Mouse (Mus musculus) left cerebral cortex, adult 11 months (tissue): ENCODE data around the gene Gm11037.

Experiments used
- DNase-seq: peaks from one replicate; pipeline ENCODE4 v3.0.0; 2022; ENCODE audit warnings: low spot score

The Gm11037 gene

DNA sequence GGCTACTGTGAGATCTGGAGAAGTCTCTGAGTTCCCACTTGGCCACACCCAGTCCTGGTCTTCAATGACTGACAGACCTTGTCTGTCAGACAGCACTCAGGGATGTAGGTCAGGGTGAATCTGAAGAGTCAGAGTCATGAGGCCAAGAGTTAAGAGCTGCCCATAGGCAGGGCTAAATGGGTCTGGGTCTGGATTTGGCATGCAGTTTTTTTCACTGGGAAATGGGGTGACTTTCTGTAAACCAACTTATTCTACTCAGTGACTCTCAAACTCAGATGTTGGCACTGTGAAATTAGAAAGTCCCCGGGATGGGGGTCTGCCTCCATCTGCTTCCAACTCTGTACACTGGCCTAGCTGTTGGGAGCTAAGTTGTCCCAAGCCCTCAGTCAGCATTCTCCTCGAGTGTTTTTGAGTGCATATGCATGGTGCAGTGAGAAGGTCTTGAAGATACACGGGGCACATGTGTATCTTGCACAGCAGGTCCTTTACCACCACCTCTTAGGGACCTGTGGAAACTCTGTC is 4.6 kb upstream of the Gm11037 start:
- DNase-seq: no peak

DNA sequence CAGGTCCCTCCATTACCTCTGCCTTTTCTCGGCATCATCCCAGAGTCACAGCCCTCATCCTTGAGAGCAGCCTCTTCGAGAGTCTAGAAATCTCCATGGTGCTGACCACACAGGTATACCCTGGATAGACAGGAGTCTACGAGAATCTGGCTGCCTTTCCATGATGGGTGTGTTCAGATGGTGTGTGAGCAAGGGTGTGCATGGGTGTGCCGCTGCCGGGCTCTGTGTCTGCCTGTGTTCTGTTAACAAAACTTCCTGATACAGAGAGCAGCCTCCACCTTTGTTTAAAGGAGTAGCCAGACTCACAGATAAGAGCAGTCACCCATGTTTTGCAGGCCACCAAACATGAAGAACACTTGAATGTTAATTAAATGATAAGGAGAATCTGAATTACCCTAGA is 3.5 kb upstream of the Gm11037 start:
- no peak for DNase-seq

DNA sequence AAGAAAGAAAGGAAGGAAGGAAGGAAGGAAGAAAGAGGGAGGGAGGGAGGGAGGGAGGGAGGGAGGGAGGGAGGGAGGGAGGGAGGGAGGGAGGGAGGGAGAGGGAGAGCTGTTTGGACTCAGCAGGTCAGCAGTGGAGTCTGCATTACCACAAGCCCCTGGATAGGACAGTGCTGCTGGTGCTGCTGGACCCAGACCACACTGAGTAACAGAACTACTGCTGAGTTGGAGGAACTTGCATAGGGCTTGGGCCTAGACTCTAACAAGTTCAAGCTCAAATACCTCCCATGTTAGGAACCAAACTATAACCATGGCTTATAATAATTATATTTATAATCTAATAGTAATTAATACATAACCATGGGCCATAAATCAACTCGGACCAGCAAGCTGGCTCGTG is 2.4 kb upstream of the Gm11037 start:
- no peak for DNase-seq

DNA sequence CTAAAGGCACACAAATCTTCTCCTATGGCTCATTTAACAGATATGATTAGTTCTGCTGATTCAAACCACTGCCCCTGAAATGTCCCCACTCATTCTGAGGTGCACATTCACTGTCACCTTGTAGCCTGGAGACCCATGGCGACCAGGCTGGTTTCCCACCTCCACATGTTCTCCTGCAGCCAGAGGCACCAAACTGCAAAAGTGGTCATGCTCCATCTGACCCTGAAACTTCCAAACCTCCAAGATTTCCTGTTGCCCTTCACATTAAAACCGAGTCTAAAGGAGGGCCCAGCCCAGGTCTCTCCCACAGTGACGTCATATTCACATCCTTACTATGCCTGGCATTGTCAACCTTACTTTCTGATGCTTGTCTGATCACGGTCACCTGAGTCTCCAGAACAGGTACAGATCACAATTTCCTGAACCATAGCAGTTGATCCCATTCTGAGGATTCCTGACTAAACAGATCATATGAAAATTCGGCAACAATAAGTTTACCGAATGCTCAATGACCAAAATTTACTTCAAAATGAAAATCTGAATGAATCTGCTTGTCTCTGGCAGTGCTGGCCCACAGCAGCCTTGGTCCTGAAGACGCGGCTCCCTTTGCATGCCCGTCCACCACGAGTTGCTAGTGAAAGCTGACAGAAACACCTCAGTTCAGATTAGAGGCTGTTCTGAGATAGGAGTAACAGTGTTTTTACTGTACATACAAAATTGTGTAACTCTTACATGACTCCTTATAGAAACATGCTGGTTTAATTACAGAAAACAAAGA is 997 bp upstream of the Gm11037 start:
- DNase-seq: no peak

DNA sequence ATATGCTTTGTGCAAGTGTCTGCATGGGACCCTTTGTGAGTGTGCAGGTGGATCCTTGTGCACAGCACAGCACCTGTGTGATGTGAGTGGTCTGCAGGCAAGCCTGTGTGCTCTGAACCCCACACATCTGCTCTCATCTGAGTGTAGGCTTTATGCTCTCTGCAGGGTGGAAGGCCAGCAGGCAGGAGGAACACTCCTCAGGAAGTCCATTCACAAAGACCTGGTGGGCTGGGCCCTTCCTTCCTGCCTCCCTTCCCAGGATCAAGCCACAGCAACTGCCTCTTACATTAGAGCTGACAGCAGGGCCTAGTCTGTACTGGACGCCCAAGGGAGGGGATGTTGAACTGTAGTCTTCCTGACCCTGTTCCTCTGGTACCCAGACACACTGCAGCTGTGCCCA is 1.1 kb downstream of the Gm11037 start:
- no peak for DNase-seq

DNA sequence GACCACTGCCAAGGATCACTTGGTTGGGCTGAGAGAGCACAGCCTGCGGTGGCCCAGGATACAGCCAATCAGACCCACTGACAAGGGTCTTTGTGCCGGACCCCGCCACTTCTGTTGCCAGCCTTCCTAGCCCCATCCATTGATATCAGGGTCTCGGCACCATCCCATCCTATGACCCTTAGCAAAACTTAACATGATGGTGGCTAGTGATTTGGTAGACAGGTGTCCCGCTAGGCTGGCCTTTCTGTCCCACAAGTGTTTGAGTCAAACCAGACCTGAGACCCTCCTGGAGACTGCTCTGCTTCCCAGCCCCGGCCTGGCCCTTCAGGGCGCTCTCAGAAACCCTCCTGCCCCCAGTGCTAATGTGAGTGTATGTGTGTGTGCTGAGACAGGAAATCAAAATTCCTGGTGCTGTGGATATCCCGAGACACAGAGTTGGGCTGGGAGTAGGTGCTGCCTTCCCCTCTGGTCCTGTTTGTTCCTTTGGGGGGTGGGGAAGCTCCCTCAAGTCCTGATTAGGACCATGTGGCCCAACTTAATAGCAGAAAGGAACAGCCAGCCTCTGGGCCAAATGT is 1.6 kb downstream of the Gm11037 start:
- no peak for DNase-seq

DNA sequence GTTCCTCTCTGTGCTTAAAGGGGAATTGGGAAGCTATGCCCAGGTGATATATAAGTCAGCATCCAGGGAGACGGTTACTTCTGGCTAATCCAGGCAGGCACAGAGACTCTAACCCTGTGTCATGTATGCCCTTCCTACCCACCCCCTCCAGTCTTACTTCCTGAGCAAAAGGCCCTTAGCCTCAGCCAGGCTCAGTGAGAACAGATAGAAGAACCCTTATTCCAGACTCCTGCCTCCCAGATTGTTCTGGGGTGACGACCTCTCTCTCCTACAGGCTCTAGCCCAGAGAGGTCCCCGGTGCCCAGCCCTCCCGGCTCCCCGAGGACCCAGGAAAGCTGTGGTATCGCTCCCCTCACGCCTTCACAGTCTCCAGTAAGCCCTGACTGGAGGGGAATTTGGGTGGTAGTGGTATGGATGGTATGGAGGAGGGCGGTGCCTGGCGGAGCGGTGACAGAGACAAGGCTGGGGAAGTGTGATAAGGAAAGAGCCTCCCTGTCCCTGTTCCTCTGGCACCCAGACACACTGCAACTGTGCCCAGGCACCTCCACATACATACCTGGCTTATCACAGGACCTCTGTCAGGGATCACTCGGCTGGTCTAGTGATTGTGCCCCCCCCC is 2.3 kb downstream of the Gm11037 start:
- no peak for DNase-seq

DNA sequence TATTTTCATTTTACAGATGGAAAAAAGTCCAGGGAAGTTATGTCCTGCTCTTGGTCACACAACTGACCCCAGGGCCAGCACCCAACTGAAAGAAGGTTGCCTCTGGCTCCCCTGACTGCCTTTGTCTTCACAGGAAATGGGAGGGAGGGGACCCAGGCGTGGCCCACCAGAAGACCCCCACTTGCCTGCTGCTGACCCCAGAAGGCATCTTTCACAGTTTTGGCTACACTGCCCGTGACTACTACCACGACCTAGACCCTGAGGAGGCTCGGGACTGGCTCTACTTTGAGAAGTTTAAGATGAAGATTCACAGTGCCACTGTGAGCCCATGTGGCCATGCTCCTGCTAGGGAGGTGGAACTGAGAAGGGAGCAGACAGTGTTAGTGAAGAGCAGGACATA is 5.0 kb downstream of the Gm11037 start:
- no peak for DNase-seq

DNA sequence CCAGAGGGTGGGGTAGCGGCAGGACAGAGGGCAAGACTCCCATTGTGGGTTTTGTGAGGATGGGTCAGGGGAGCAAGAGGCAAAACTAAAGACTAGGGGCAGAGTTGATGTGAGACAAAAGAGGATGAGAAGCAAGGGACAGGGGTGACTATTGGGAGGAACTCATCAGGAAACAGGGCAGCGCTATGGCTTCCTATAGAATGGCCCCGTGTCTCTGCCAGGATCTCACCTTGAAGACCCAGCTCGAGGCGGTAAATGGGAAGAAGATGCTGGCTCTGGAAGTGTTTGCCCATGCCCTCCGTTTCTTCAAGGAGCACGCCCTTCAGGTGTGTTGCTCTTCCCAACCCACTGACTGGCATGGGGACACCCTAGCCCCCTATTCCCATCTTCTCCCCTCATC is 5.5 kb downstream of the Gm11037 start:
- DNase-seq: no peak

DNA sequence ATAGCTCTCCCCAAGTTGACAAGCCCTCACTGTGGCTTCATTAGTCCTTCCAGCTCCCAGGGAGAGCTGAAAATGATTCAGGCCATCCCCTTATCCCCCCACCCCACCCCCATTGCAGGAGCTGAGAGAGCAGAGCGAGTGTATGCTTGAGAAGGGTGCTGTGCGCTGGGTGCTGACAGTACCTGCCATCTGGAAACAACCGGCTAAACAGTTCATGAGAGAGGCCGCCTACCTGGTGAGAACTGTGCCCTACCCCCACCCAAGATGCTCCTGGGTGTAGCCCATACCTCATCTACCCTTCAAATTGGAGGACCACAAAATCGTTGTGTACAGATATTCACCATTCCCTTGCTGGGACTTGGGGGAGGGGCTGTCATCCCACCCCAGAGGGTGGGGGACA is 6.0 kb downstream of the Gm11037 start:
- DNase-seq: no peak

DNA sequence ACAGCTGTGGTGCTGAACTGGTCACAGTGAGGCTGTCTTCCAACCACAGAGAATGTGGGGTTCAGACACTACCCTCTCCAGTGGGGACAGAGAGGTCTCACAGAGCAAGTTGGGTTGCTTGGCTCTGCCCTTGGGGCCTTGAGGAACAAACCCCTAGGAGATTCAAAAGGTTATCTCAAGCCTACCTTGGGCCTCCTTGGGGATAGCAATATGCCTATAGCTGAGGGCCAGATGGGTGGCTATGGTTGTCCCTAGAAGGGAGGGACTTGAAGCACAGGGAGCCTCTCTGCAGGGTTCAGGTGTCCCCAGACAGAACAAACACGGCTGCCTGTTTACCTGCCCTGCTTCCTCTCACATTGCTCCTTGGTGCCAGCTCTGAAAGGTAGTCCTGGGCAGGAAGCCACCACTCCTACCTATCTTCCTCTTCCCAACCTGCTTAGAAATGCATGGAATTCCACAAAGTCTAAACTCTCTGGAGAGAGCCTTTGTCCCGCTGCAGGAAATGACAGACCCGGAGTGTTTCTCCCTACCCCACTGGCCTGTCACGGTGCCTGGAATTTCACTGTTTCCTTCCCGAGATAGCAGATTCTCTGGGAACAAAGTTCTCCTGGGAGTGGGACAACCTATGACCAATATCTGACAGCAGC is 6.7 kb downstream of the Gm11037 start:
- no peak for DNase-seq

DNA sequence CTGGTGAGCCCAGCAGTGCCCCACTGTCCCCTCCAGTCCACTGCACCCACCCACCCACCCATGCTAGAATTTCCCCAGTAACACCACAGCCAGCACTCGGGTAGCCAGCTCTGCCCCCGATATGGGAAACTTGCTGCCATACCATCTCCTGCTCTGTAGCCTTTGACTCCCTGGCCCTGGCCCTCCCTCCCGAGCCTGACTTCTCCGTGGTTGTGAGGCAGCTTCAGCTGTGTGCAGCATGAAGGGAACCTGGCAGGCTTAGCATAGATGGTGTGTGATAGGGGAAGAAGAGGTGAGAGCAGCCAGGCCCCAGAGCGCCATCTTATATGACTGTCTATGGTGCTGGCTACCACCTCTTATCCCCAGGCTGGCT is 7.2 kb downstream of the Gm11037 start:
- no peak for DNase-seq

DNA sequence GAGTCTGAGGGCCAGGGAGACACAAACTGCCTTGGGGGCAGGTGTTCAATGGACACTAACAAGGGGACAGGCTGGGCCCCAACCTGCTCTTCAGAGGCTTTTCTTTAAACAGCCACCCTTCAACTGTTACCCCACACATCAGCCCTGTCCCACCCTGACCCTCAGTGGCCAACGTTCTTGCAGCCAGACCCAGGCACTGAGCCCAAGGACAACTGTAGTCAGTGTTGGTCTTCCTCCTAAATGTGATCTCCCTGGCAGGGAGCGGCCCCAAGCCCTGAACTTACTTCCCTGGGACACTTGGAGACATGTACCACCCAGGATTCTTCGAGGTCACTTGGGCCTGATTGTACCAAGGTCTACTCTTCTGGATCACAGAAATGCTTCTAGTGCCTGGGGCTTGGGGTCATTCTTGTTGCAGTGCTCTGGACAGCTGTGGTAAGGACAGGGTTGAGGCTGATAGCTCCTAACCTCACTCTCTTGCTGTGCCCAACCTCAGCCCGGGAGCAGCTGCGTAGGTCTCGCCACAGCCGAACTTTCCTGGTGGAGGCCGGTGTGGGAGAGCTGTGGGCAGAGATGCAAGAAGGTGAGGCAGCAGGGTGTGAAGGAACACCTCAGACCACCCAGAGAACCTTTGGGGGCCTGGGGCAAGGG is 8.2 kb downstream of the Gm11037 start:
- DNase-seq: no peak

DNA sequence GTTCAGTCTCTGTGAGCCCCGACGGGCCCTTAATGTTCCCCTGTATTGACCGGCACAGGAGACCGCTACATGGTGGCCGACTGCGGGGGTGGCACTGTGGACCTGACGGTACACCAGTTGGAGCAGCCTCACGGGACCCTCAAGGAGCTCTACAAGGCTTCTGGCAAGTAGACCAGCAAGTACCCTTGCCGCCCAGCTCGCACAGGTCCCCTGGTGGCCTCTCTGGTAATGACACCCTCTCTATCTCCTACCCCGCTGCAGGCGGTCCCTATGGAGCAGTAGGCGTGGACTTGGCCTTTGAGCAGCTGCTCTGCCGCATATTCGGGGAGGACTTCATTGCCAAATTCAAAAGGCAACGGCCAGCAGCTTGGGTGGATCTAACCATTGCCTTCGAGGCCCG is 9.3 kb downstream of the Gm11037 start:
- DNase-seq: peak; percentile 24

DNA sequence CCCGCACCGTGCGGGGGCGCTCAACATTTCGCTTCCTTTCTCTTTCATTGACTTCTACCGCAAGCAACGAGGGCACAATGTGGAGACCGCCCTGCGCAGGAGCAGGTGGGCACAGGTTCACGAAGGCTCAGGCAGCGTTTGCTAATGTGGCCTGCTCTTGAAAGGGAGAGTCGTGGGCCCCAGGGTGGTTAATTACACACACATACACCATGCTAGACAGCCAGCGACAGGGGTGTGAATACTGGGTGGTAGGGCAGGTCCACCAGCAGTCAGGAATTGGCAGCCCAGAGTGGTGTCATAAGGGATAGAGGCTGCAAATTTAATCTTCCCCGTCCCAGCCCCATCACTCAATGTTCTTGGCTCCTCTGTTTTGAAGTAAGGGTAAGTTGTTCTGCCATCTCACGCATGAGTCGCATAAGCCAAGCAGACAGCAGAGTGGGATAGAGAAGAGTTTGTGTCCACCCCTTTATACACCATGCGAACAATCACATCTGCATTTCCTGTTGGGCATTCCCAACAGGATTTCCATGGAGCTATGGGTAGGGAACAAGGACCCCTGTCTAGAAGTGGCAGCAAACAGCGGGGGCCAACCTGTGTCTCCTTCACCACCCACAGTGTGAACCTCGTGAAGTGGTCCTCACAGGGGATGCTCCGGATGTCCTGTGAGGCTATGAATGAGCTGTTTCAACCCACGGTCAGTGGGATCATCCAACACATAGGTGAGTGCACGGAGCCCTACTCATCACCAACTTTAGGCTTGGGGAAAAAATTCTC is 9.9 kb downstream of the Gm11037 start:
- DNase-seq: no peak

DNA sequence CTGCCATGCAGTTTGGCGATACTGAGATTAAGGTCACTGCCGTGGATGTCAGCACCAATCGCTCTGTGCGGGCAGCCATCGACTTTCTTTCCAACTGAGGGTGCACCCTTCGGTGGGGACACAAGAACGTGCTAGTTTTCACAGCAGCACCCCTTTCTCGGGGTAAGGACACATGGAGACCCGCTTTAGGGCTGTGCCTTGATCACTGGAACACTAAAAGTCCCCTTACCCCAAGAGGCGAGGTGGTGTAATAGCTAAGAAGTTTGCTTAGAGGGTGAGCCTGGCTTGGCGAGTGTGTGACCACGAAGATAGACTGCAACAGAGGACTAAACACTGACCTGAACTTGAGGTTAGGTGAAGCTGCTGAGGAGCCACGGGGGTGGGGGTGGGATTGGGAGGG is 11.8 kb downstream of the Gm11037 start:
- DNase-seq: no peak

DNA sequence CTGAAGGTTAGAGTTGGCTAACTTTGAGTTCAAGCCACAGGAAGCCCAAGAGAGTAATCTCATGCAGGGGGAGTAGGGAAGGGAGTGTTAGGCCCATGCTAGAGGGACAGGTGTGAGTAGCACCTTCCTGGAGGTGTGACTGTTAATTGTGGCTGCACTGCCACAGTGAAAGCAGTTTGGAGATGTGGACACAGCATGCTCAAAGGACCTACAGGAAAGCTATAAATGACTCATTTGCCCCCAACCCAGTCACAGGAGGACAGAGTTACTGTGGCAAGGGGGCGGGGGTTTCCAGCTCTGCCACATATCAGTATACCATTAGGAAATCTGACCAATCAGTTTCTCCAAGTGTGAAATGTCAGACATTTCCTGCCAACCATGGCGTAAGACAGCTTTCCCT is 12.2 kb downstream of the Gm11037 start:
- no peak for DNase-seq

DNA sequence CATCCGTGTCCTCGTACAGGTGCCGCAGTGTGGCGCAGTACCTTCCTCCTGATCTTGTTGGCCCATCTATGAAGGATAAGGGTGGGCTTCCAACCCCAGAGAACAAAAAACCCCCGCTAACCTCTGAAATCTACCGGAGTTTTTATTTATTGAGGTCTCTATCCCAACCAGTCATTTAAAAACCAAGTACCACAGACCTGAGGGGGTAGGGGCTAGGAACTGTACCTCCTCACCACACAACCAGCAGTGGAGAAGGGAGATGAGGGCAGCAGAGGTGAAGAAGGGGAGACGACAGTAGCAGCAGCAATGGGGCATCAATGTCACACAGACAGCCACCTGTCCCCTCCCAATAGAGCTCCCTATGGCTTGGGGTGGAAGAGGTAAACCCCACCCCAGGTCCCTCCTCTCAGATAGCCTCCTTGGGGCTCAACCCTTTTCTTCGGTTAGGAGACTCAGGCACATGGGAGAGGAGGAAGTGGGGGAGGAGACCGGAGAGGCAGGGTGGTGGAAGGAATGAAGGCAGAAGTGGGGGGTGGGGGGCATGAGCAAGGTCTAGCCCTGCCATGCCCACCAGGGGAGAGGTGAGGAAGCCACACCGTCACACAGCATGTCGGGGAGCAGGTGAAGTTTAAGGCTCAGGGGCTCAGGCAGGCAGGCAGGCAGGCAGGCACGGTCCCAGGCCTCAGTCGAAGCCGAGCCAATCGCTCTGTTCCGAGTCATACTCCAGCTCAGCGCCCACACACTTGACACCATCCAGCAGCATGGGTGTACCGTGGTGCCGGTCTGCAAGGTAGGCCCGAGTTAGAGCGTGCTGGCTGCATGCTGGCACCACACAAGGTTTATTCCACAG is 13.1 kb downstream of the Gm11037 start:
- no peak for DNase-seq

DNA sequence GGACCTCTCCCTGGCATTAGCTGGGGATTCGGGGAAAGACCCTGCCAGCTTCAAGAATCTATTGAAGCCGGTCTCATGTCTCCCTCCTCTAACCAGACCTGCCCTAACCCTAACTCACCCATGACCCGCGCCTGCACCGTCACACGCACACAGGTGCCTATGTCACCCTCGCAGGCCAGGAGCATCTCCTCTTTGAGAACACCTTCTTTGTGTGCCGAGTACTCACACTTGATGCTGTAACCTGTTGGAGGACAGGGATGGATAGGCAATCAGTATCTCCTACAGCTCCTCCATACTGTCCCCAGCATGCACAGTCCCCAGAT is 13.7 kb downstream of the Gm11037 start:
- DNase-seq: no peak

DNA sequence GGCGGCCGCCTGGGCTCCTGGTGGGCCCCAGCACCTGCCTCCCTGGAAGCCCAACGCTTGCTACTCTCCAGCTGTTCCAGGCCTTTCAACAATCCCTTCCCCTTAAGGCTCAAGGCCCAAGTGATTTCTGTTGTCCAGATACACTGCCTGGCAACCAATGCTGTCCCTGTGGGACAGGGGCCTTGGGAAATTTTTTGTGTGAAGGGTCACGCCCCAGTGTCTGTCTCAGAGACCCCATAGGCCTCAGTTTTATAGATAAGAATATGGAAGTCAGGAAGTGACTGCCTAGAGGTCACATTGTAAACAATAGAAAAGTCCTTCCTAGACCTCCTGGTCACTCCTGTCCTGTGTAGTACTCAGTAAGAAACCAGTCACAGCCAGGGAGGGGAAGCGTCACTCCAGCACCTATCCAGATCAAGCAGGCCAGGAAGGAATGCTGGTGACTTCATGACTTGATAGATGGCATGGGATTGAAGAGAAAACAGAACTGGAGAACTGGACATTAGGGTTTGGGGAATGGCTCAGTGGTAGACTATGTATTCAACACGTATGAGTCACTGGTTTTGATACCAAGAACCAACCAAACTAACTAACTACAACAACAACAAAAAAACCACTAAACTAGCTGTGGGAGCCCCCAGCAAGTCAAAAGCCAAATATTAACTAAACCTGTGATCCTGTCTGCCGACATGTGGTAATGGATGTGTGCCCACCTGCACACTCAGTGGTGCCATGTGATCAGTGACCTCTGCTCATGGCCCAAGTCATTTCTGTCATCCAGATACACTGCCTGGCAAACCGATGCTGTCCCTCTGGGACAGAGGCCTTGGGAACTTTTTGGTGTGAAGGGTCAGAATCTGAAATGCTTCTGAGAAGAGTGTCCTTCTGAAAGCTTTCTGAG is 15.3 kb downstream of the Gm11037 start:
- no peak for DNase-seq
